Mouse (Mus musculus): ENCODE measurements around the gene Dock7.

The Dock7 gene

DNA sequence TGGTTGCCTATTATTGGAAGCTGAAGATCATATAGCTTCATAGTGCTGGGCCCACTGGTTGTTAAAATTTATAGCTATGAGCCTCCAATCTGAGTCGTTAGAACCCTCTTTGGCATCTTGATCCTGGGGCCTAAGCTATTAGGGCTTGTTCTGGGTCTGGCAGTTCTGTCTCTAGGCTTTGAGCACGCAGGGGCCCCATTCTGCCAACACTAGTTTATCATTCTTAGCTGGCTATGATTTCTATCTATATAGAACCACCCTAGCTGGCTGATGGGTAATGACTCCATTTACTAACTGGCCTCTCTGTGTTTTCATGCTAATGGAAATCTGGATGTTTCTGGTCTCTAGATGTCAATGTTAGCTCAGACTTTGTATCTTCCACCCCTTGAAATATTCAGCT lies 203.0 kb downstream of the Dock7 start:
- DNase-seq (ENCODE audit: low spot score in 2 of 2) = no peak

DNA sequence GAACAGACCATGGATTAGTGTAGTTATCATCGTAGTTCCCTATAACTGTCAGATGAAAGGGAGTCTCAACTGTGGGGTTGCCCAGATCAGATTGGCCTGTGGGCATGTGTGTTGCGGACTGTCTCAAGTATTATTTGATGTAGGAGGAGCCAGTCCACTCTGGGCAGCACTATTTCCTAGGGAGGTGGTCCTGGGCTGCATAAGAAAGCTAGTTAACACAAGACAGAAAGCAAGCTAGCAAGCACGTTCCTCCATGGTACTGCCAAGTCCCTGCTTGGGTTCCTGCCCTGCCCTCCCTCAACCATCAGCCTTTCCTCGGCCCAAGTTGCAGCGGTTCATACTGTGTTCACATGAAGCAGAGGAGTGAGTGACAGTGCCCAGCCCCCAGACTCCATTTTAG lies 210.5 kb downstream of the Dock7 start:
- no peak for DNase-seq (ENCODE audit: low spot score in 2 of 2)

DNA sequence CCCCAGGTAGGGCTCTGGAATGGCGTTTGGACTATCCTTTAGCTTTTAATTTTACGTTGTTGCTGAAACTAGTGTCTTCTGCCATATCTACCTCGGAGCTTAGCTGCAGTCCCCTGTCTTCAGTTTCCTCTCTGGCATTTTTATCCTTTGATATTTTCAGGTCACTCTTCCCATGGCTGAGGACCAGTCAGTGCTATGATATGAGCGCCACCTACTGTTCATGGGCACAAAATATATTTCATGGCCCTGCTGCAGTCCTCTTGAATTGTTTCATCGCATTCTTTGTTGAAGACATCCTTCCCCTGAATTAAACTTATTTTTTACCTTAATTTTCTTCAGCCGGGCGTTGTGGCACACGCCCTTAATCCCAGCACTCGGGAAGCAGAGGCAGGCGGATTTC lies 233.6 kb downstream of the Dock7 start:
- DNase-seq (ENCODE audit: low spot score in 2 of 2) = peak in 1 of 2 experiments; percentile 29

Measured in thymus, postnatal 10 days (tissue).